Mouse (Mus musculus): ENCODE results near the gene Cacna1e.
A peak's percentile ranks its signal among the peaks of the same experiment; 100 is the strongest.

The Cacna1e gene

DNA sequence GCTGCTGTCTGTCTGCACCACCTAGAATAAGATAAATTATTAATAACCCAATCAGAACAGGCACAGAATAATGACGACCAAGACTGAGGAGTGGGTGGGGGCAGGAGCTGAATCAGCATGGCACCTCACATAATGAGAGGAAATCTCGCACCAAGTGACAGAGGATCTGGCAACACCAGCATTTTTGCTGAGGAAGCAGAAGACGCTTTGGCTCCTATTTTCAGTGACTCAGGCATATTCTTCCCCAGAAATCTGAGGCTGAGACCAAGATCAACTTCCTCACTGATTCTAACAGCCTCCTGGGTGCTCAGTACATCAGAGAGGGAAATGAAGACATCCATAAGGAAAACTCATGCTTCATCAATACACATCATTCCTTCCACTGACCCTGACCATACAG lies 471.2 kb downstream of the Cacna1e start:
- DNase-seq (ENCODE audit: low read depth, low spot score): peak; percentile 18

GRCm38 (mm10) chr1:154409051-154409450 lies 475.2 kb downstream of the Cacna1e start:
- no peak for DNase-seq (ENCODE audit: low read depth, low spot score)

GRCm38 (mm10) chr1:154391979-154392378 lies 492.3 kb downstream of the Cacna1e start:
- no peak for DNase-seq (ENCODE audit: low read depth, low spot score)
